Mouse (Mus musculus): ENCODE data around the gene Nkd2.

The Nkd2 gene

GRCm38 (mm10) chr13:73847465-73847836, at the start of gene Nkd2:
TSS of gene Nkd2 (minus strand) at chr13:73847631.
- DNase-seq = peak; percentile 91 to 92

GRCm38 (mm10) chr13:73892493-73893178, 45.2 kb upstream of the Nkd2 start:
- DNase-seq = no peak

- DNase-seq = peak; percentile 42 to 60
Observed at GRCm38 (mm10) chr13:73887415-73887874, 40.0 kb upstream of the Nkd2 start.

GRCm38 (mm10) chr13:73886601-73887000, 39.2 kb upstream of the Nkd2 start:
- DNase-seq = no peak

- peak; percentile 29 to 42 for DNase-seq
Observed at GRCm38 (mm10) chr13:73886066-73886465, 38.6 kb upstream of the Nkd2 start.

- DNase-seq = peak; percentile 38 to 50
Observed at GRCm38 (mm10) chr13:73885656-73886055, 38.2 kb upstream of the Nkd2 start.

- no peak for DNase-seq
Observed at GRCm38 (mm10) chr13:73881347-73881746, 33.9 kb upstream of the Nkd2 start.

GRCm38 (mm10) chr13:73879824-73880223, 32.4 kb upstream of the Nkd2 start:
- DNase-seq = peak; percentile 77 to 79

- no peak for DNase-seq
Observed at GRCm38 (mm10) chr13:73872159-73872558, 24.7 kb upstream of the Nkd2 start.

GRCm38 (mm10) chr13:73846589-73847464, 604 bp downstream of the Nkd2 start:
- DNase-seq = peak; percentile 15 to 40

GRCm38 (mm10) chr13:73842696-73843095, 4.7 kb downstream of the Nkd2 start:
- no peak for DNase-seq

- no peak for DNase-seq
Observed at GRCm38 (mm10) chr13:73839740-73840139, 7.7 kb downstream of the Nkd2 start.

- DNase-seq = peak; percentile 40 to 43
Observed at GRCm38 (mm10) chr13:73839137-73839548, 8.3 kb downstream of the Nkd2 start.

GRCm38 (mm10) chr13:73837708-73838107, 9.7 kb downstream of the Nkd2 start:
- DNase-seq = no peak

GRCm38 (mm10) chr13:73836491-73836890, 10.9 kb downstream of the Nkd2 start:
- peak; percentile 41 for DNase-seq

GRCm38 (mm10) chr13:73835791-73836190, 11.6 kb downstream of the Nkd2 start:
- no peak for DNase-seq

GRCm38 (mm10) chr13:73833809-73834208, 13.6 kb downstream of the Nkd2 start:
- DNase-seq = no peak

- peak; percentile 75 to 79 for DNase-seq
Observed at GRCm38 (mm10) chr13:73831486-73831885, 15.9 kb downstream of the Nkd2 start.

GRCm38 (mm10) chr13:73827243-73827642, 20.2 kb downstream of the Nkd2 start:
- DNase-seq = no peak

- no peak for DNase-seq
Observed at GRCm38 (mm10) chr13:73823711-73824110, 23.7 kb downstream of the Nkd2 start.

- DNase-seq = peak; percentile 79 to 80
Observed at GRCm38 (mm10) chr13:73822187-73822800, 25.1 kb downstream of the Nkd2 start.

GRCm38 (mm10) chr13:73821251-73821650, 26.2 kb downstream of the Nkd2 start:
- DNase-seq = no peak

GRCm38 (mm10) chr13:73818921-73819320, 28.5 kb downstream of the Nkd2 start:
- no peak for DNase-seq

Measured in cerebellum, postnatal 10 days (tissue).